Mouse (Mus musculus): Measurements from ENCODE around the gene Slc35g3.

GRCm38 (mm10) chr11:69791420-69791819, 29.7 kb upstream of the Slc35g3 start:
- TF ChIP-seq CTCF (IDR thresholded peaks at IDR 0.05; ENCODE audit: insufficient read depth, low read length) (no peak), POLR2A (IDR thresholded peaks at IDR 0.05; ENCODE audit: borderline replicate concordance, extremely low read depth, low read depth, low read length) (no peak)

Data from lung, adult 2 months (tissue).